Mouse (Mus musculus) myocyte (in vitro differentiated cells): ENCODE results near the gene Gm28230. TPM values are rescaled to one million over a fixed set of nuclear protein-coding genes. Genes with fewer than 3 reads are reported as not detected.

Source experiments
- H3K27me3 ChIP-seq: one replicate; pipeline ENCODE4 v1.6.1; 2011; ENCODE audit not compliant: control insufficient read depth, insufficient read depth, insufficient read length
- H3K36me3 ChIP-seq: one replicate; pipeline ENCODE4 v1.6.1; 2011; ENCODE audit not compliant: control insufficient read depth, insufficient read depth
- H3K4me2 ChIP-seq: one replicate; pipeline ENCODE4 v1.6.1; 2011; ENCODE audit warnings: low read depth, control low read depth
- H3K4me3 ChIP-seq: one replicate; pipeline ENCODE4 v1.5.1; 2011; ENCODE audit warnings: mild to moderate bottlenecking, control low read depth, moderate library complexity
- H3K79me2 ChIP-seq: one replicate; pipeline ENCODE4 v1.6.1; 2011; ENCODE audit not compliant: control insufficient read depth, insufficient read depth
- H3ac ChIP-seq: one replicate; pipeline ENCODE4 v1.6.1; 2011; ENCODE audit not compliant: control insufficient read depth, insufficient read length
- CEBPB ChIP-seq: IDR thresholded peaks from 2 replicates; pipeline ENCODE4 v1.6.1; 2011; ENCODE audit warnings: mild to moderate bottlenecking, moderate library complexity; ENCODE audit not compliant: poor library complexity, insufficient read depth, severe bottlenecking
- E2F4 ChIP-seq: IDR thresholded peaks from one replicate; pipeline ENCODE4 v1.6.1; 2011; ENCODE audit warnings: mild to moderate bottlenecking, control low read depth, moderate library complexity; ENCODE audit not compliant: insufficient read depth
- MAX ChIP-seq: IDR thresholded peaks from one replicate; pipeline ENCODE4 v1.6.1; 2011; ENCODE audit warnings: low read depth, mild to moderate bottlenecking, control low read depth
- MYOD1 ChIP-seq, 3 experiments: IDR thresholded peaks; one replicate each; pipeline ENCODE4 v1.6.1; 2011; ENCODE audit warnings: control low read depth in 2 of 3, low read depth in 2 of 3, mild to moderate bottlenecking in 2 of 3, moderate library complexity in 1 of 3; ENCODE audit not compliant: insufficient read length in 2 of 3, control insufficient read depth in 1 of 3
- MYOG ChIP-seq, 3 experiments: IDR thresholded peaks; one replicate each; pipeline ENCODE4 v1.6.1; 2011; ENCODE audit warnings: control low read depth in 2 of 3, low read depth in 2 of 3, mild to moderate bottlenecking in 2 of 3; ENCODE audit not compliant: insufficient read length in 2 of 3, control insufficient read depth in 1 of 3, insufficient read depth in 1 of 3
- POLR2A ChIP-seq: IDR thresholded peaks from one replicate; pipeline ENCODE4 v1.6.1; 2011; ENCODE audit warnings: low read depth, mild to moderate bottlenecking, control low read depth, moderate library complexity; ENCODE audit not compliant: insufficient read length
- POLR2AphosphoS2 ChIP-seq: IDR thresholded peaks from one replicate; pipeline ENCODE4 v1.6.1; 2011; ENCODE audit warnings: low read depth, control low read depth; ENCODE audit not compliant: insufficient read length
- REST ChIP-seq: IDR thresholded peaks from one replicate; pipeline ENCODE4 v1.6.1; 2011; ENCODE audit warnings: mild to moderate bottlenecking, control low read depth, moderate library complexity; ENCODE audit not compliant: insufficient read depth, insufficient read length
- SRF ChIP-seq: IDR thresholded peaks from one replicate; pipeline ENCODE4 v1.6.1; 2011; ENCODE audit warnings: low read depth; ENCODE audit not compliant: control insufficient read depth, insufficient read length
- TCF12 ChIP-seq: IDR thresholded peaks from one replicate; pipeline ENCODE4 v1.6.1; 2011; ENCODE audit warnings: mild to moderate bottlenecking, control low read depth; ENCODE audit not compliant: poor library complexity, insufficient read depth, severe bottlenecking
- TCF3 ChIP-seq: IDR thresholded peaks from one replicate; pipeline ENCODE4 v1.6.1; 2011; ENCODE audit warnings: low read depth, control low read depth; ENCODE audit not compliant: insufficient read length
- USF1 ChIP-seq: IDR thresholded peaks from one replicate; pipeline ENCODE4 v1.6.1; 2011; ENCODE audit warnings: low read depth, mild to moderate bottlenecking, control low read depth, moderate library complexity
- polyA plus RNA-seq: library from polyadenylated mRNA; unstranded; fragments of >200 nt; fragmentation: generic; extraction: Trizol; gene quantifications from one replicate; pipeline ENCODE4 v1.2.1, GENCODE M21; 2012; ENCODE audit warnings: missing spikeins

Gm28230 gene
- polyA plus RNA-seq, 1 experiment: not detected

GRCm38 (mm10) chr2:74726973-74727639, 578 bp downstream of the Gm28230 start:
- no peak overlapping the region for H3K4me2 ChIP-seq
- H3K36me3 ChIP-seq: no peaks in the 10 kb centered on the region
- H3K79me2 ChIP-seq: no peaks in the 10 kb centered on the region
- no peak overlapping the region for H3ac ChIP-seq
- H3K4me3 ChIP-seq: no peak overlapping the region
- H3K27me3 ChIP-seq: peaks cover 62% of the 10 kb centered on the region
- no peak for TF ChIP-seq MYOG (IDR thresholded peaks at IDR 0.05; ENCODE audit: control insufficient read depth in 1 of 3, insufficient read depth in 1 of 3, insufficient read length in 2 of 3, low read depth in 2 of 3)
- TF ChIP-seq TCF12: no peak
- TF ChIP-seq POLR2A: no peak
- TF ChIP-seq MYOD1 (IDR thresholded peaks at IDR 0.05; ENCODE audit: control insufficient read depth in 1 of 3, insufficient read length in 2 of 3, low read depth in 2 of 3): no peak
- TF ChIP-seq E2F4: no peak
- no peak for TF ChIP-seq SRF
- no peak for TF ChIP-seq TCF3
- TF ChIP-seq POLR2AphosphoS2: no peak
- TF ChIP-seq CEBPB: no peak
- TF ChIP-seq USF1: no peak
- TF ChIP-seq MAX: no peak
- TF ChIP-seq REST: no peak

- no peak overlapping the region for H3K4me3 ChIP-seq
- H3K36me3 ChIP-seq: no peaks in the 10 kb centered on the region
- TF ChIP-seq POLR2AphosphoS2: no peak
- no peak for TF ChIP-seq MYOG (IDR thresholded peaks at IDR 0.05; ENCODE audit: control insufficient read depth in 1 of 3, insufficient read depth in 1 of 3, insufficient read length in 2 of 3, low read depth in 2 of 3)
- H3K4me2 ChIP-seq: no peak overlapping the region
- H3ac ChIP-seq: no peak overlapping the region
- H3K27me3 ChIP-seq: peaks cover 64% of the 10 kb centered on the region
- no peaks in the 10 kb centered on the region for H3K79me2 ChIP-seq
Measured at GRCm38 (mm10) chr2:74727640-74728302, 1.2 kb downstream of the Gm28230 start.

DNA sequence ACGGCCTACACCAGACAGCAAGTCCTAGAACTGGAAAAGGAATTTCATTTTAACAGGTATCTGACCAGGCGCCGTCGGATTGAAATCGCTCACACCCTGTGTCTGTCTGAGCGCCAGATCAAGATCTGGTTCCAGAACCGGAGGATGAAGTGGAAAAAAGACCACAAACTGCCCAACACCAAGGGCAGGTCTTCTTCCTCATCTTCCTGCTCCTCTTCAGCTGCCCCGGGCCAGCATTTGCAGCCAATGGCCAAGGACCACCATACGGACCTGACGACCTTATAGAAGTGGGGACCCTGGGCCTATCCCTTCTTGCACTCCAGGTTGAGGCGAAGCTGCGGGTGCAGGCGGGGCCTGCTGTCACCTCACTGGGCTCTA, 1.8 kb downstream of the Gm28230 start:
- no peak for TF ChIP-seq TCF12
- TF ChIP-seq USF1: no peak
- TF ChIP-seq SRF: no peak
- TF ChIP-seq MYOG (IDR thresholded peaks at IDR 0.05; ENCODE audit: control insufficient read depth in 1 of 3, insufficient read depth in 1 of 3, insufficient read length in 2 of 3, low read depth in 2 of 3): no peak
- TF ChIP-seq MAX: no peak
- no peak for TF ChIP-seq CEBPB
- no peak for TF ChIP-seq POLR2A
- TF ChIP-seq TCF3: no peak
- no peak for TF ChIP-seq E2F4
- no peak for TF ChIP-seq REST
- no peak for TF ChIP-seq MYOD1 (IDR thresholded peaks at IDR 0.05; ENCODE audit: control insufficient read depth in 1 of 3, insufficient read length in 2 of 3, low read depth in 2 of 3)
- TF ChIP-seq POLR2AphosphoS2: no peak
- no peaks in the 10 kb centered on the region for H3K79me2 ChIP-seq
- no peak overlapping the region for H3K4me3 ChIP-seq
- no peaks in the 10 kb centered on the region for H3K36me3 ChIP-seq
- H3ac ChIP-seq: no peak overlapping the region
- peaks cover 63% of the 10 kb centered on the region for H3K27me3 ChIP-seq
- no peak overlapping the region for H3K4me2 ChIP-seq

GRCm38 (mm10) chr2:74730331-74730730, 3.8 kb downstream of the Gm28230 start:
- peaks cover 64% of the 10 kb centered on the region for H3K27me3 ChIP-seq
- no peak overlapping the region for H3ac ChIP-seq
- no peak overlapping the region for H3K4me2 ChIP-seq
- no peaks in the 10 kb centered on the region for H3K36me3 ChIP-seq
- no peak overlapping the region for H3K4me3 ChIP-seq
- TF ChIP-seq TCF12 (no peak), POLR2AphosphoS2 (no peak), CEBPB (no peak), MYOD1 (IDR thresholded peaks at IDR 0.05; ENCODE audit: control insufficient read depth in 1 of 3, insufficient read length in 2 of 3, low read depth in 2 of 3) (no peak), USF1 (no peak), REST (no peak), POLR2A (no peak), TCF3 (no peak), E2F4 (no peak), SRF (no peak), MYOG (IDR thresholded peaks at IDR 0.05; ENCODE audit: control insufficient read depth in 1 of 3, insufficient read depth in 1 of 3, insufficient read length in 2 of 3, low read depth in 2 of 3) (no peak)
- H3K79me2 ChIP-seq: no peaks in the 10 kb centered on the region
